Mouse (Mus musculus) hindbrain, embryonic 11.5 days (tissue): ENCODE results near the gene Ubp1. TPM values are rescaled to one million over a fixed set of nuclear protein-coding genes. Genes with fewer than 3 reads are reported as not detected.

ENCODE experiments used
- ATAC-seq: fragments of 200-750 bp; cut with Nextera tagmentation; 2 replicates; pipeline ENCODE4 v1.8.0; 2017; ENCODE audit warnings: mild to moderate bottlenecking, moderate TSS enrichment, moderate library complexity; ENCODE audit not compliant: low FRiP score
- DNase-seq: peaks from one replicate; pipeline ENCODE4 v3.0.0-alpha.2; 2015; ENCODE audit warnings: low spot score
- H3K27ac ChIP-seq: fragments of 300-500 bp; sonication (generic); 2 replicates; pipeline ENCODE4 v1.5.1; 2014; ENCODE audit warnings: mild to moderate bottlenecking, low read depth, low read length
- H3K27me3 ChIP-seq: fragments of 300-500 bp; sonication (generic); 2 replicates; pipeline ENCODE4 v1.6.1; 2014; ENCODE audit warnings: mild to moderate bottlenecking, low read length, moderate library complexity, mixed read lengths; ENCODE audit not compliant: control insufficient read depth, insufficient read depth
- H3K36me3 ChIP-seq: fragments of 300-500 bp; sonication (generic); 2 replicates; pipeline ENCODE4 v1.6.1; 2014; ENCODE audit warnings: mild to moderate bottlenecking, low read length, moderate library complexity, mixed read lengths; ENCODE audit not compliant: control insufficient read depth, insufficient read depth
- H3K4me1 ChIP-seq: fragments of 300-500 bp; sonication (generic); replicated peaks from 2 replicates; pipeline ENCODE4 v1.6.1; 2014; ENCODE audit warnings: low read length, mixed read lengths; ENCODE audit not compliant: control insufficient read depth, insufficient read depth
- H3K4me2 ChIP-seq: fragments of 300-500 bp; sonication (generic); replicated peaks from 2 replicates; pipeline ENCODE4 v1.6.1; 2014; ENCODE audit warnings: mild to moderate bottlenecking, low read depth, low read length
- H3K4me3 ChIP-seq: fragments of 300-500 bp; sonication (generic); 2 replicates; pipeline ENCODE4 v1.5.1; 2014; ENCODE audit warnings: low read depth, low read length
- H3K9ac ChIP-seq: fragments of 300-500 bp; sonication (generic); 2 replicates; pipeline ENCODE4 v1.6.1; 2014; ENCODE audit warnings: low read depth, low read length
- H3K9me3 ChIP-seq: fragments of 300-500 bp; sonication (generic); 2 replicates; pipeline ENCODE4 v1.6.1; 2016; ENCODE audit warnings: low read length; ENCODE audit not compliant: control insufficient read depth
- WGBS: fragments of 180-500 bp; shearing (Covaris S2); extraction: QIAGEN DNeasy Blood & Tissue Kit; methylation state at CpG from one replicate; pipeline ENCODE4 v1.1.7; 2014; 5-methylcytosine and 5-hydroxymethylcytosine counted together
- polyA plus RNA-seq: library from polyadenylated mRNA; unstranded; fragments of >200 nt; fragmentation: Nextera tagmentation; extraction: Ambion mirVana; gene quantifications from 2 replicates; pipeline ENCODE4 v1.2.1, GENCODE M21; 2014

Gene Ubp1
- polyA plus RNA-seq, 1 experiment from 2014 or later = 47.0 TPM

- peak; percentile 22 for ATAC-seq
- H3K27me3 ChIP-seq = no peaks in the 10 kb centered on the region
- peak overlapping the region; percentile 96 for H3K4me3 ChIP-seq
- no peaks in the 10 kb centered on the region for H3K36me3 ChIP-seq
- WGBS = under 1% methylated on average over 39 of the region's 91 CpGs
- peak; percentile 59 for DNase-seq
- H3K4me2 ChIP-seq = peak overlapping the region; percentile 53
- H3K9ac ChIP-seq = peak overlapping the region; percentile 92
- H3K4me1 ChIP-seq = no peaks in the 10 kb centered on the region; the same call in 1 of the 2 replicates
- H3K27ac ChIP-seq = peak overlapping the region; percentile 88
- no peaks in the 10 kb centered on the region for H3K9me3 ChIP-seq
These were observed 803 bp downstream of the Ubp1 start for GRCm38 (mm10) chr9:113931375-113932099.

GRCm38 (mm10) chr9:113932100-113932470 is 1.4 kb downstream of the Ubp1 start:
- no peaks in the 10 kb centered on the region for H3K27me3 ChIP-seq
- H3K27ac ChIP-seq = peak overlapping the region; percentile 88
- H3K9ac ChIP-seq = peak overlapping the region; percentile 92
- H3K9me3 ChIP-seq = no peaks in the 10 kb centered on the region
- peak overlapping the region; percentile 96 for H3K4me3 ChIP-seq
- WGBS = 4% methylated on average over 8 of the region's 8 CpGs
- no peak for ATAC-seq
- H3K4me2 ChIP-seq = peak overlapping the region; percentile 53
- no peaks in the 10 kb centered on the region; the same call in 1 of the 2 replicates for H3K4me1 ChIP-seq
- no peaks in the 10 kb centered on the region for H3K36me3 ChIP-seq
- DNase-seq = no peak

- Histone ChIP-seq H3K27ac (no peak overlapping the region), H3K36me3 (no peaks in the 10 kb centered on the region), H3K9ac (peak overlapping the region; percentile 92), H3K9me3 (no peaks in the 10 kb centered on the region), H3K4me1 (no peaks in the 10 kb centered on the region; the same call in 1 of the 2 replicates), H3K27me3 (no peaks in the 10 kb centered on the region), H3K4me3 (peak overlapping the region; percentile 96), H3K4me2 (peak overlapping the region; percentile 53)
- ATAC-seq = no peak
- peak; percentile 10 for DNase-seq
- WGBS = 34% methylated on average over 11 of the region's 11 CpGs
These were observed 1.8 kb downstream of the Ubp1 start for GRCm38 (mm10) chr9:113932501-113932900.

- 91% methylated on average over 5 of the region's 5 CpGs for WGBS
These were observed 4.9 kb downstream of the Ubp1 start for GRCm38 (mm10) chr9:113935638-113936037.

GRCm38 (mm10) chr9:113939063-113939850 is 8.5 kb downstream of the Ubp1 start:
- H3K4me1 ChIP-seq = no peaks in the 10 kb centered on the region
- no peak for ATAC-seq
- no peak overlapping the region for H3K9ac ChIP-seq
- 89% methylated on average over 9 of the region's 9 CpGs for WGBS
- H3K4me2 ChIP-seq = no peak overlapping the region
- H3K36me3 ChIP-seq = no peaks in the 10 kb centered on the region
- H3K9me3 ChIP-seq = no peaks in the 10 kb centered on the region
- H3K4me3 ChIP-seq = no peak overlapping the region
- no peak for DNase-seq
- H3K27me3 ChIP-seq = no peaks in the 10 kb centered on the region
- H3K27ac ChIP-seq = no peak overlapping the region

More at GRCm38 (mm10) chr9:113935638-113936037, 4.9 kb downstream of the Ubp1 start:
- DNase-seq = no peak
- H3K27me3 ChIP-seq = no peaks in the 10 kb centered on the region
- H3K36me3 ChIP-seq = no peaks in the 10 kb centered on the region
- no peak for ATAC-seq
- no peaks in the 10 kb centered on the region; the same call in 1 of the 2 replicates for H3K4me1 ChIP-seq
- no peaks in the 10 kb centered on the region for H3K9me3 ChIP-seq
- H3K4me2 ChIP-seq = no peak overlapping the region
- no peak overlapping the region for H3K4me3 ChIP-seq
- no peak overlapping the region for H3K27ac ChIP-seq
- no peak overlapping the region for H3K9ac ChIP-seq

GRCm38 (mm10) chr9:113941103-113941805 is 10.5 kb downstream of the Ubp1 start:
- Histone ChIP-seq H3K27me3 (no peaks in the 10 kb centered on the region), H3K27ac (no peak overlapping the region), H3K9me3 (no peaks in the 10 kb centered on the region), H3K4me2 (no peak overlapping the region), H3K9ac (no peak overlapping the region), H3K4me1 (no peaks in the 10 kb centered on the region), H3K4me3 (no peak overlapping the region), H3K36me3 (no peaks in the 10 kb centered on the region)
- WGBS = 90% methylated on average over 3 of the region's 3 CpGs
- ATAC-seq = no peak
- DNase-seq = no peak

- no peaks in the 10 kb centered on the region for H3K36me3 ChIP-seq
- H3K27ac ChIP-seq = no peak overlapping the region
- H3K9me3 ChIP-seq = no peaks in the 10 kb centered on the region
- ATAC-seq (no peak), DNase-seq (no peak)
- no peaks in the 10 kb centered on the region for H3K27me3 ChIP-seq
- H3K4me1 ChIP-seq = no peaks in the 10 kb centered on the region
- H3K4me3 ChIP-seq = no peak overlapping the region
- no peak overlapping the region for H3K4me2 ChIP-seq
- WGBS = 100% methylated on average over 1 of the region's 1 CpGs
- H3K9ac ChIP-seq = no peak overlapping the region
These were observed 12.6 kb downstream of the Ubp1 start for GRCm38 (mm10) chr9:113943372-113943771.

GRCm38 (mm10) chr9:113947216-113947615 is 16.5 kb downstream of the Ubp1 start:
- WGBS = 95% methylated on average over 1 of the region's 1 CpGs
- H3K4me1 ChIP-seq = no peaks in the 10 kb centered on the region
- H3K27me3 ChIP-seq = no peaks in the 10 kb centered on the region
- no peaks in the 10 kb centered on the region for H3K9me3 ChIP-seq
- ATAC-seq (no peak), DNase-seq (no peak)
- no peak overlapping the region for H3K4me3 ChIP-seq
- no peak overlapping the region for H3K9ac ChIP-seq
- no peak overlapping the region for H3K4me2 ChIP-seq
- no peaks in the 10 kb centered on the region for H3K36me3 ChIP-seq
- no peak overlapping the region for H3K27ac ChIP-seq
